Mouse (Mus musculus): Measurements from ENCODE around the gene Col4a6.

DNA sequence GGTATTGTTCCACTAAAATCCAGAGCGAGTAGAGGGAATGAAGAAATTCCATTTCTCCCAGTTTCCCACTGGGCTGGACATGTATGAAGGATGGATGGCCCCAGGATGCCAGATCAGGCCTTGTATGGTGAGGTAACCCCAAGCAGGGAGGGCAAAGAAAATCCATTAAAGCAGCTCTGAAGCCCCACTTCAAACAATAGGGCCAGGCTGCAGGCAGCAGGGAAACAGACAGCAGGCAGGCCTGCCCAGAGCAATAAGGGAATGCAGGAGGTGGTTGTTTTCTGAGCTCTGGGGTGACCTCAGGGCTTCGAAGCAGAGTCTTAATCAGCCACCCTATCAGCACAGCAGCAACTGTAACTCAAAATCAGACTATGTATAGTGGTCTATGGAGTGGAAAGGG, 89.2 kb downstream of the Col4a6 start:
- no peak for TF ChIP-seq CTCF (IDR thresholded peaks at IDR 0.05)
- no peak for TF ChIP-seq EP300 (IDR thresholded peaks at IDR 0.05)

Measured in lung, postnatal 0 days (tissue).